Mouse (Mus musculus): ENCODE data around the gene Tmem181a. TPM values are rescaled to one million over a fixed set of nuclear protein-coding genes. Genes with fewer than 3 reads are reported as not detected.

The Tmem181a gene
- polyA plus RNA-seq, 1 experiment from 2014 or later: 38.7 TPM

Other genes starting within 250 kb of the Tmem181a start
- gene Serac1, start 177.1 kb upstream of the Tmem181a start, polyA plus RNA-seq (2015; fragmentation: Nextera tagmentation; extraction: Ambion mirVana): 14.1 and 14.2 TPM in 2 replicates
- 207 and 208 TPM in 2 replicates for gene Gtf2h5, start 177.1 kb upstream of the Tmem181a start, polyA plus RNA-seq (2015; fragmentation: Nextera tagmentation; extraction: Ambion mirVana)
- gene Tulp4, start 150.4 kb upstream of the Tmem181a start, polyA plus RNA-seq (2015; fragmentation: Nextera tagmentation; extraction: Ambion mirVana): 137 and 152 TPM in 2 replicates
- gene Dynlt1a, start 60.6 kb downstream of the Tmem181a start, polyA plus RNA-seq (2015; fragmentation: Nextera tagmentation; extraction: Ambion mirVana): 50.5 and 53.2 TPM in 2 replicates
- 1,230 and 1,256 TPM in 2 replicates for gene Dynlt1b, start 173.3 kb downstream of the Tmem181a start, polyA plus RNA-seq (2015; fragmentation: Nextera tagmentation; extraction: Ambion mirVana)

Measured in hindbrain, embryonic 13.5 days (tissue).